Mouse (Mus musculus): ENCODE data around the gene Dcun1d3.

Gene Dcun1d3

DNA sequence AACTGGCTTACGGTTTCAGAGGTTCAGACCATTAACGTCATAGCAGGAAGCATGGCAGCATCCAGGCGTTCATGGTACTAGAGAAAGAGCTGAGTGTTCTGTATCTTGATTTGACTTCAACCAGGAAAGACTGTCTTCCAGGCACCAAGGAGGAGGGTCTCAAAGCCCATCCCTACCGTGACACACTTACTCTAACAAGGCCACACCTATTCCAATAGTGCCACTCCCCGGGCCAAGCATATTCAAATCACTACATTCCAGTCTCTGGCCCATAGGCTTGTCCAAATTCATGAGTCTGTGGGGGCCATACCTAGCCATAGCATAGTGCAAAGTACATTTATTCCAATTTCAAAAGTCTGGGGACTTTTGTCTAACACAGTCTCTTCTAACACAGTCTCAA, 88.7 kb downstream of the Dcun1d3 start:
- no peak for DNase-seq (ENCODE audit: low read depth, low spot score)
